Mouse (Mus musculus): ENCODE data around the gene Hacd2. TPM values are rescaled to one million over a fixed set of nuclear protein-coding genes. Genes with fewer than 3 reads are reported as not detected.

Gene Hacd2
- polyA plus RNA-seq (2015; fragmentation: Nextera tagmentation; extraction: Ambion mirVana): 82.4 and 84.9 TPM in 2 replicates

- Histone ChIP-seq H3K36me3 (peaks cover 10% of the 10 kb centered on the region), H3K9ac (peak within 1 kb of the TSS; percentile 90), H3K4me2 (peak within 1 kb of the TSS; percentile 83), H3K27ac (peak within 1 kb of the TSS; percentile 78), H3K4me1 (replicated peaks) (peaks cover 11% of the 10 kb centered on the region), H3K27me3 (peaks cover 12% of the 10 kb centered on the region; the same call in 1 of the 2 replicates), H3K9me3 (replicated peaks) (no peaks in the 10 kb centered on the region), H3K4me3 (replicated peaks) (peak within 1 kb of the TSS; percentile 87)
- peak; percentile 92 for DNase-seq
- ATAC-seq (ENCODE audit: low read depth): peak; percentile 98
- WGBS (ENCODE audit: insufficient replicate concordance): under 1% methylated on average over 90 of the region's 97 CpGs
Observed at GRCm38 (mm10) chr16:35022242-35023137, at the start of gene Hacd2. Gene Hacd2, plus strand, starts transcription at chr16:35022428.

GRCm38 (mm10) chr16:34972471-34972870 is 49.8 kb upstream of the Hacd2 start:
- ATAC-seq (ENCODE audit: low read depth): no peak

GRCm38 (mm10) chr16:34975544-34975943 is 46.7 kb upstream of the Hacd2 start:
- WGBS (ENCODE audit: insufficient replicate concordance): 32% methylated on average over 2 of the region's 2 CpGs
- ATAC-seq (ENCODE audit: low read depth) (no peak), DNase-seq (no peak)
- Histone ChIP-seq H3K9me3 (replicated peaks) (no peaks in the 10 kb centered on the region), H3K36me3 (no peaks in the 10 kb centered on the region), H3K9ac (no peak overlapping the region), H3K4me1 (replicated peaks) (no peaks in the 10 kb centered on the region), H3K27ac (no peak overlapping the region), H3K4me3 (replicated peaks) (no peak overlapping the region), H3K4me2 (no peak overlapping the region), H3K27me3 (no peaks in the 10 kb centered on the region)

More at GRCm38 (mm10) chr16:34972471-34972870, 49.8 kb upstream of the Hacd2 start:
- no peak overlapping the region for H3K4me3 ChIP-seq (replicated peaks)
- DNase-seq: no peak
- H3K9me3 ChIP-seq (replicated peaks): no peaks in the 10 kb centered on the region
- no peak overlapping the region for H3K4me2 ChIP-seq
- no peak overlapping the region for H3K9ac ChIP-seq
- no peaks in the 10 kb centered on the region for H3K27me3 ChIP-seq
- H3K27ac ChIP-seq: no peak overlapping the region
- H3K36me3 ChIP-seq: no peaks in the 10 kb centered on the region
- WGBS (ENCODE audit: insufficient replicate concordance): 71% methylated on average over 12 of the region's 12 CpGs
- no peaks in the 10 kb centered on the region for H3K4me1 ChIP-seq (replicated peaks)

DNA sequence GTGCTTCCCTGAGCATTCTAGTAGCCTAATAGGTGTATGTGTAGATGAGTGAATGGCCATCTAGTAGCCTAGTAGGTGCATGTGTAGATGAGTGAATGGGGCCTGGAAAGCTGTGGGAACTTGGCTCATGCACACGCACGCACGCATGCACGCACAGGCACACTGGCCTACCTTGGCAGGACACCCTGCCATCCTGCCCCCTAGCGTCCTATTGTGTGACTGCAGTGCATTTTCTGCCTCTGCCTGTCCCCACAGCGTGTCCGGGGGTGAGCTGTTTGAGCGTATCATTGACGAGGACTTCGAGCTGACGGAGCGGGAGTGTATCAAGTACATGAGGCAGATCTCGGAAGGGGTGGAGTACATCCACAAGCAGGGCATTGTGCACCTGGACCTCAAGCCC is 45.6 kb upstream of the Hacd2 start:
- no peaks in the 10 kb centered on the region for H3K36me3 ChIP-seq
- H3K9ac ChIP-seq: no peak overlapping the region

DNA sequence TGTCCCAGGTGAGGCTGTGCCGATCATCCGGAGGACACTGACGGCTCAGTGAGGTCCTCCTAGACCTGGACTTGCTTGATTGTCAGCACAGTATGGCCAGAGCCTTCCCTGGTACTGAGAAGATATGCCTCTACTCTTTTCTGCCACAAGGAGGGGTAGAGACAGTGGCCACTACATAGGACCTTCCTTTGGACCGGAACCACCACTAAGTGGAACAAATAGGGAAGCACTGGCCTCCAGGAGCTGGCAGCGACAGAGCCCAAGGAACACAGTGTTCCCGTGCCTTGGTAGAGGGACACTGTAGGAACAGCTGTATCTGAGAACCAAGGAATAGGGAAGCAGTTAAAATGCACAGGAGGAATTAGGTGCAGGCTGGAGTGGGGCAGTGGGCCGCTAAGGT is 44.2 kb upstream of the Hacd2 start:
- Histone ChIP-seq H3K4me3 (replicated peaks) (no peak overlapping the region), H3K9ac (no peak overlapping the region), H3K4me1 (replicated peaks) (no peaks in the 10 kb centered on the region), H3K9me3 (replicated peaks) (no peaks in the 10 kb centered on the region), H3K27ac (no peak overlapping the region), H3K27me3 (no peaks in the 10 kb centered on the region), H3K4me2 (no peak overlapping the region), H3K36me3 (no peaks in the 10 kb centered on the region)
- DNase-seq (no peak), ATAC-seq (ENCODE audit: low read depth) (no peak)
- 75% methylated on average over 7 of the region's 7 CpGs for WGBS (ENCODE audit: insufficient replicate concordance)

More for the DNA sequence above, 45.6 kb upstream of the Hacd2 start:
- Histone ChIP-seq H3K4me1 (replicated peaks) (no peaks in the 10 kb centered on the region), H3K9me3 (replicated peaks) (no peaks in the 10 kb centered on the region), H3K27me3 (no peaks in the 10 kb centered on the region), H3K27ac (no peak overlapping the region), H3K4me3 (replicated peaks) (no peak overlapping the region), H3K4me2 (no peak overlapping the region)
- whole genome bisulfite sequencing (ENCODE audit: insufficient replicate concordance): 70% methylated on average over 13 of the region's 13 CpGs
- no peak for ATAC-seq (ENCODE audit: low read depth)
- no peak for DNase-seq

DNA sequence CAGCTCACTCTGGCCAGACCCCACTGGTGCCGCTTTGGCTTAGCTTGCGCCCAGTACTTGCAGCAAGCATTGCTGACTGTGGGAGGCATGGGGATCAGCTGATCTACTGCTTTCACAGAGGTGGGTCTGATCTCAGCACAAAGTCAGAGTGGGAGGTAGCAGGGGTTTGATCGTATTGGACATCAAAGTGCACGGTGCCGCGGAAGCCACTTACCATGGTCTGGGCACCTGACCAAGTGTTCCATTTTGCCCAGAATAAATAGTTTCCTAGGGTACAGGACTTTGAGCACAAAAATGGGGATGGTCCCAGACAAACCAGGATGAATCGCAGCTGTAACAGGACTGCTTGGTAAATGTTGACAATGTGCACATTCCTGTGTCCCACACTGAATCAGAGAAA is 41.2 kb upstream of the Hacd2 start:
- H3K9ac ChIP-seq: no peak overlapping the region
- H3K36me3 ChIP-seq: no peaks in the 10 kb centered on the region
- no peak overlapping the region for H3K4me2 ChIP-seq
- no peak overlapping the region for H3K4me3 ChIP-seq (replicated peaks)
- H3K4me1 ChIP-seq (replicated peaks): 0 out of 2 replicates have a peak, but pooled peaks cover 3% of the 10 kb centered on the region
- ATAC-seq (ENCODE audit: low read depth): no peak
- WGBS (ENCODE audit: insufficient replicate concordance): 77% methylated on average over 7 of the region's 7 CpGs
- DNase-seq: no peak
- H3K9me3 ChIP-seq (replicated peaks): no peaks in the 10 kb centered on the region
- H3K27ac ChIP-seq: no peak overlapping the region
- no peaks in the 10 kb centered on the region for H3K27me3 ChIP-seq

DNA sequence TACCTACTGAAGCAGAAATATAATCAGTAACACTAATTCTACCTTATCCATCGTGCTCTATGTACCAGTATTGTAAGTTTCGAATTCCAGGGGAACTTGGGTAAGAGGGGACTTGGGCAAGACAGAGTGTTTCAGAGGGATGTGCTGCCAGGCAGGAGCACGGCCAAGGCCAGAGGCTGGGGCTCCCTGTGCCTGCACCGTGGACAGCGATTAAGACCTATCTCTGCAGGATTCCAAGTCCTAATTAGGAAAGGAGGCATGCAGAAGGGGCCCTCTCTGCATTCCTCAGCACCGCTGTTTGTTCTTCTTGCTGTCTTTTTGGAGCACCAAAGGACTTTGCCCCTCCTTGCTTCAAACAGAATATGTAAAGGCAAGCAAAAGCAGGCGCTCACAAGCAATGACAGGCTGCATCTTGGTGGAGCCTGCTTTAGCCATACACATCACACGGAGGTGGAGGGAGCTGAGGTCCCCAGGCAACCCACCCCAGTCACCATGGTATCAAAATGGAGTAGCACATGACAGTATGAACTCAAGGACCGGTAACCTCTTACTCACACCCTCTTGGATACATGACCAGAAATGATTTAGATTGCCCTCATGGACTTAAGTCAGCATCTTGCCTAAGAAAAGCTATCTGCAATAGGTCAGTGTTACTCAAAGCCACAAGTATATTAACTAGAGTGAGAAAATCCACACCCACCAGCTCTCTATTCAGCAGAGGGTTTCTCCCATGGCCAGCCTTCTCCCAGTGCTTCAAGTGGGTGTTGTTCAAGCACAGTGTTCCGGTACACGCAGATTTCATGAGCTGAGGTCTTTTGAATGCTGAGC is 37.8 kb upstream of the Hacd2 start:
- Histone ChIP-seq H3K36me3 (no peaks in the 10 kb centered on the region), H3K27me3 (no peaks in the 10 kb centered on the region), H3K9ac (no peak overlapping the region), H3K4me1 (replicated peaks) (peaks cover 6% of the 10 kb centered on the region), H3K4me2 (no peak overlapping the region), H3K27ac (no peak overlapping the region), H3K9me3 (replicated peaks) (no peaks in the 10 kb centered on the region), H3K4me3 (replicated peaks) (no peak overlapping the region)
- WGBS (ENCODE audit: insufficient replicate concordance): 50% methylated on average over 11 of the region's 11 CpGs
- no peak for DNase-seq
- ATAC-seq (ENCODE audit: low read depth): no peak

GRCm38 (mm10) chr16:34985031-34985346 is 37.2 kb upstream of the Hacd2 start:
- no peaks in the 10 kb centered on the region for H3K9me3 ChIP-seq (replicated peaks)
- H3K27ac ChIP-seq: no peak overlapping the region
- ATAC-seq (ENCODE audit: low read depth) (no peak), DNase-seq (no peak)
- H3K4me1 ChIP-seq (replicated peaks): peaks cover 6% of the 10 kb centered on the region
- no peaks in the 10 kb centered on the region for H3K36me3 ChIP-seq
- H3K4me3 ChIP-seq (replicated peaks): no peak overlapping the region
- no peaks in the 10 kb centered on the region for H3K27me3 ChIP-seq
- no peak overlapping the region for H3K4me2 ChIP-seq
- H3K9ac ChIP-seq: no peak overlapping the region
- 51% methylated on average over 2 of the region's 2 CpGs for WGBS (ENCODE audit: insufficient replicate concordance)

- no peak overlapping the region for H3K4me2 ChIP-seq
- no peaks in the 10 kb centered on the region for H3K9me3 ChIP-seq (replicated peaks)
- no peaks in the 10 kb centered on the region for H3K27me3 ChIP-seq
- no peaks in the 10 kb centered on the region for H3K36me3 ChIP-seq
- peaks cover 6% of the 10 kb centered on the region for H3K4me1 ChIP-seq (replicated peaks)
- H3K4me3 ChIP-seq (replicated peaks): no peak overlapping the region
- no peak for ATAC-seq (ENCODE audit: low read depth)
- WGBS (ENCODE audit: insufficient replicate concordance): 74% methylated on average over 13 of the region's 13 CpGs
- H3K27ac ChIP-seq: no peak overlapping the region
- no peak overlapping the region for H3K9ac ChIP-seq
- DNase-seq: no peak
Observed at GRCm38 (mm10) chr16:34986211-34986825, 35.9 kb upstream of the Hacd2 start.

GRCm38 (mm10) chr16:34991365-34991764 is 30.9 kb upstream of the Hacd2 start:
- WGBS (ENCODE audit: insufficient replicate concordance): 48% methylated on average over 3 of the region's 3 CpGs
- DNase-seq: no peak
- H3K27me3 ChIP-seq: no peaks in the 10 kb centered on the region
- no peak overlapping the region for H3K27ac ChIP-seq
- H3K9ac ChIP-seq: no peak overlapping the region
- no peaks in the 10 kb centered on the region for H3K36me3 ChIP-seq
- no peaks in the 10 kb centered on the region for H3K9me3 ChIP-seq (replicated peaks)
- ATAC-seq (ENCODE audit: low read depth): no peak
- no peaks in the 10 kb centered on the region; the same call in none of the 2 replicates for H3K4me1 ChIP-seq (replicated peaks)
- no peak overlapping the region for H3K4me2 ChIP-seq
- no peak overlapping the region for H3K4me3 ChIP-seq (replicated peaks)

DNA sequence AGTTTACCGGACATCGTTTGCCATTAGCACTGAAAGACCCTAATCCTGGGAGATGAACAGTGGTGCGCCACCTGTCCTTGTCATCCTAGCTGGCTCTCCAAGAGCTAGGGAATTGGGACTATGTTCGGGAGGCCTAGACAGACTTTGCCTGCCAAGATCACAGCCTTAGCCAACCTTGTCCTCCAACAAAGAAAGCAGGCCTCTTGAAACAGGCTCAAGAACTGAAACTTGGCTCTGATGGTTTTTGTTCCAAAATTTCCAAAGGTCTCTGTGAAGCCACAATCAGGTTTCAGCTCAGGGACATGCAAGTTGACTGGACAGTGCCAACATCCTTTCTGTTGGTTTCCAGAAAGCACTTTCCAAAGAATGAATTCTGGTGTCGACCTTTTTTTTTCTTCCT is 29.4 kb upstream of the Hacd2 start:
- no peak overlapping the region for H3K9ac ChIP-seq
- H3K4me1 ChIP-seq (replicated peaks): no peaks in the 10 kb centered on the region
- no peak overlapping the region for H3K27ac ChIP-seq
- WGBS (ENCODE audit: insufficient replicate concordance): 77% methylated on average over 5 of the region's 5 CpGs
- H3K36me3 ChIP-seq: no peaks in the 10 kb centered on the region
- ATAC-seq (ENCODE audit: low read depth): no peak
- H3K4me2 ChIP-seq: no peak overlapping the region
- no peaks in the 10 kb centered on the region for H3K9me3 ChIP-seq (replicated peaks)
- no peaks in the 10 kb centered on the region for H3K27me3 ChIP-seq
- H3K4me3 ChIP-seq (replicated peaks): no peak overlapping the region
- DNase-seq: no peak
